Mouse (Mus musculus) heart, adult 18-20 months (tissue): ENCODE data around the gene Pde11a. TPM values are rescaled to one million over a fixed set of nuclear protein-coding genes. Genes with fewer than 3 reads are reported as not detected.

ENCODE experiments used
- DNase-seq, 2 experiments: peaks; one replicate each; pipeline ENCODE4 v3.0.0; 2021 to 2022; ENCODE audit warnings: mixed read lengths in 1 of 2
- microRNA-seq, 2 experiments: library from miRNA; unstranded; fragments of <30 nt; microRNA quantifications; one replicate each; pipeline ENCODE4 v1.2.0; 2022
- total RNA-seq, 2 experiments: library from RNA; stranded (reverse); gene quantifications; 2 replicates each; pipeline ENCODE4 v1.2.3; 2021

Pde11a gene
- total RNA-seq, 2 experiments from 2014 or later, result 2.1 to 3.7 TPM

DNA sequence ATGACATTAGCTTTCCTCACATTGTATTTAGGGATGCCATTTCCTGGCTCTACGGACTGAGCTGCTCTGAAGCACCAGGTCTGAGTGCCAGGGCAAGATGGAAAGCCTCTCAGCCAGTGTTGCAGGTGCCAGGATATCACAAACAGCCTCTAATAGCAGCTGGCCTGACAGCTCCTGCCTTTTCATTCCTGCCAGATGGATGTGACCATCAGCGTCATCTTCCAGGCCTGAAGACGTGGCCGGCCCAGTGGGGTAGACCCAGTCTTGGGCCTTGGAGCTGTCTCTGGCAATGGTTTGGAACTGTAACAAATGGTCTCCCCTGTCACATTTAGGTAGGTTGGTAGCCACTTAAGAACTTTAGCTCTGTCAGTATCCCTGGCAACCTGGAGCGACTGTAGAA is 385.3 kb downstream of the Pde11a start:
- DNase-seq, result peak in 1 of 2 experiments; percentile 17

DNA sequence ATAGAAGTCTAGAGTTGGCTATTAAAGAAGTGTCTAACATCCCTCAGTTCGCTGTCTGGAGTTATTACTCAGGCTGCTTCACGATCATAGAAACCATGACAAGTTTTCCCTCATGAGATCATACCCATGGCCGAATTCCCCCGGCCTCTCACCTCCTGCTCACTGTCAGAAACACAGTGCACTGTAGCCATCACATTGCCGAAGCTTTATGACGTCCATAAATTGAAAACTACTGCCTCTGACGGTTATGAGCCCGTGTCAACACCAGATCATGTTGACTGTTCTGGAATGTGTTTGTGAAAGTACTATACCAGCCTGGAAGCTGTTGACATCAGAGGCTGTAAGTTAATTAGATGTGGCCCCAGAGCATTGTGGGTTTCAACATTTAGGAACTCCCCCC is 387.9 kb downstream of the Pde11a start:
- no peak for DNase-seq

Small RNAs within 50 kb of the gene (microRNA-seq; reads per million reads assigned to microRNA genes)
- 0 reads per million in 2 experiments for gene Gm44337

Other genes with a start within 250 kb of the Pde11a start
- 1 to 10 TPM in 1 of 2 experiments, not detected in 1; 1.7 TPM for gene Cyct, start 21.7 kb upstream of the Pde11a start, total RNA-seq
- 10 to 100 TPM; 18.2 to 20.3 TPM for gene Rbm45, start 31.2 kb upstream of the Pde11a start, total RNA-seq
- gene Osbpl6, start 67.7 kb upstream of the Pde11a start, total RNA-seq, result 10 to 100 TPM; 15.5 to 16.8 TPM